Mouse (Mus musculus): ENCODE measurements around the gene Ascc1. TPM values are rescaled to one million over a fixed set of nuclear protein-coding genes. Genes with fewer than 3 reads are reported as not detected.

Gene Ascc1
- polyA plus RNA-seq, 1 experiment = 31.5 TPM

DNA sequence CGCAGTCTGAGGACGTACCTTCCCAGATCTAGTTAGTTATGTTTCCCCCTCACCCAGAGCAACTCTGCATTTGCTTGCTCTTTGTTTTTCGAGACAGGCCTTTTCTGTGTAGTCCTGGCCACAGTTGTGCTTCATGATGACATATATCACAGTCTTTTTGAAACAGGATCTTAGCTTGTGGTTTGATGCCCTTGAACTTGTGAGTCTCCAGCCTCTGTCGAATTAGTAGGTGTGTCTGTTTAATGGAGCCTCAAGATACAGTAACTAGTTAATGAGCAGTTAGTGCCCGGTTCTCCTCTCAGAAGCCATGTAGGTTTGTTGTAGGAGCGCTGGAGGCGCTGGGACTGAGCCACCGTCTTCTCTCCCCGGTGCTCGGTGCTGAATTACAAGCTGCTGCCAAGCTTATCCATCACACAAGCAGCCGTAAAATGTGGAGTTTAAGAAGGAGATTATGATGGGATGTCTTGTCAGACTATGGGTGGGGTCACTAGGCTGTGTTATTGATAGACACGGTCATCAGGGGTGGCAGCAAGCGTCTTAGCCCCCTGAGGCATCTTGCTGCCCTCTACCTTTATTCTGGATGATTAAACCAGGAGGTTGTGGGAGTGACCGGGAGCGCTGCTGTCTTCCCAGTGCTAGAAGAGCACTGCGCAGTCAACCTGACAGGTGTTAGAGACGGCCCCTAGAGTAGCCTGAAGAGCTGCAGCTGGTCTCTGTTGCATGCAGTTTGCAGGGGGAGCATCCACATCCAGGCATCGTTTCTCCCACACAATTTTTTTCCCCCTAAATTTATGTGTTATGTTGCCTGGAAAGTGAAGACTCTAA is 75.3 kb downstream of the Ascc1 start:
- no peak for DNase-seq (ENCODE audit: low read depth)

DNA sequence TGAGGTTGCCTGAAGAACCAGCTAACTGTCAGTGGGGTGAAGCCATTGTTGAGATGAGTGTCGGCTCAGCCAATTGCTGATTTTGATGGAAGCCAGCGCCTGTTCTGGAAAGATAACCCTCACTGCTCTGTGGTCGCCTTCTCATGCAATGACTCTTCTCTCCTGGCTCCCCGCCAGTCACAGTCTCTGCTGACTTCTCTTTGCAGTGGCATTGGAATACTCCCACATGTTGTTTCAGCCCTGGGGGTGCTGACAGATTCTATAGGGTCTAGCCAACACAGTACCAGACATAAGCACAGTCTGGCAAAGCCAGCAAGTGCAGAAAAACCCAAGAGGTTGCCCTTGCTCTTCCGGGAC is 75.9 kb downstream of the Ascc1 start:
- DNase-seq (ENCODE audit: low read depth) = peak; percentile 47

DNA sequence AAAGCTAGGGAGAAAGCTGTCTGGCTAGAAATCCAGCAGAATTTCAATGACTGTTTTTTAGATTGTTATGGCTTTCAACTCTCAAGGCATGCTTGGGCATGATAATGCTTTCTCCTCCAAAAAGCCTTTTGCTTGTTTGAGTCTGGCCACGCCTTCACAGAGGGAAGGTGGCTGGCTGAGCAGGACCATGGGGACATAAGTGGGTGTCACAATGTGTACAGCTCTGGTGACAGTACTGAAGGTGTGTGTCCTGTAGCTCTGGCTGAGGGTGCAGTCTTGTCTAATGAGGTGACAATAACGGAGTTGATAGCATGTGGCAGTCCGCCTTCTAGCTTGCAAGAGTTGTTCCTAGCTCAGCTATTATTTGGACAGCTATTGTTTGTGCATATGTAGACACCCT is 77.6 kb downstream of the Ascc1 start:
- peak; percentile 56 for DNase-seq (ENCODE audit: low read depth)

DNA sequence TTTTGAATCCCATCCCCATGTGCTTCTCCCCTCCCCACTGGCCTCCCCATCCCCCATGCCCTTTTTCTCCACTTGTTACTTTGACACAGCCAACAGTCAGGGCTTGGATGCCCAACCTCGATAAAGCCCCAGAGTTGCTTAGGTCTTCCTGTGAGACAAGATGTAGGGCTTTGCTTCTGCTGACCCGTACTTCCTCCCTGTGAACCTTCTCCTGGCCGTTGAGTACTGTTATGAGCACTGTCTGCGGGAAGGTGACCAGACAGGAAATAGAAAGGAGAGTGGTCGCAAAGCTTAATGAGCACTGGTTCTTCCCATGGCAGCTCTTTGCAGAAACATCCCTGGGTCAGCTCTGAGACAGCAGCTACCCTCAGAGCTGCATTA is 78.0 kb downstream of the Ascc1 start:
- peak; percentile 20 for DNase-seq (ENCODE audit: low read depth)

DNA sequence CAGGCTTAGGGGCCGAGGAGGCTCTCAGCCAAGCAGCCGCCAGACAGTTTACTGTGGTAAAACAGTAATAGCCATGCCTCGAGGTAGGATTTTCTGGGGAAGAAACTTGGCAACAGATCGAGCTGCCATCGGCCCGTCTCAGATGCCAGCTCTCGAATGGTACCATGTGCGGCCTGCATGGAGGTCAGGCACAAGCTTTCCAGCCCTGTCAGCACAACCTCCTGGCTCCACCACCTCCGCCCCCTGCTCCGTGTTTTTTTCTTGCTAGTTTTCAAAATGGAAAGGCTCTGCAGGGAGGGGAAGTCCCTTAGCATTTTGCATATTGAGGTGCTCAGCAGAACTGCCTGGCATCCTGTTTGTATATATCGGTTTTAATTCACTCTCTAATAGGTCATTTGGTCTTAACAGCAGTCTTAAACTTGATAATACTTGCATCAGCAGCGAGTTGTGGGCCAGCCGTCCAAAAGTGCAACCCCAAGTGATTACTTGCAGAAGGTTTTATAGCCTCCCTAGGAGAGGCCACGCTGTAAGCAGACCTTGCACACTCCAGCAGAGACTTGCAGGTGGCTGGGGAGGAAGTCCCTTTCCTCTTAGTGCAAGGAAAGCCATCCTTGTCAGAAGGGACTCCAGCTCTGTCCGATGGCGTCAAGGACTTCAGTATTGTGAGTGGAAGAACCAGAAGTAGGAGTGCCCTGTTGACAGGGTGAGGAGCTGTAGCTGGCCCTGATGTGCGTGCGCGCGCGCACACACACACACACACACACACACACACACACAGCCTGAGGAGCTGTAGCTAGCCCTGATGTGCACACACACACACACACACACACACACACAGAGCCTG is 78.6 kb downstream of the Ascc1 start:
- DNase-seq (ENCODE audit: low read depth) = peak; percentile 20

DNA sequence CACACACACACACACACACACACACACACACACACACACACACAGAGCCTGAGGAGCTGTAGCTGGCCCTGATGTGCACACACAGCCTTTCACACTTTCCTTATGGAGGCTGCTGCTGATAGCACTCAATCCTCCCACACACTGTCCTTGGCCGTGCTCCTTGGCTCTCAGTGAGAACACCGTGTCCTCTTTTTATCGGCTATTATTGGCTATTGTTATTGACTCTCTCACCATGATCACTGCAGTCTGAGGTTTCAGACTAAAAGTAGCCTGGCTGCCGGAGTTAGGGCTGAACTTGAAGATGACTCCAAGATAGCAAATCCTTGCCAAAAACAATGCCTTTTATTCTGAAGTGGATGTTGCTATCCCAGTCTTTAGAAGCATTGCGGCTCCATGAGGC is 79.3 kb downstream of the Ascc1 start:
- DNase-seq (ENCODE audit: low read depth) = peak; percentile 94

DNA sequence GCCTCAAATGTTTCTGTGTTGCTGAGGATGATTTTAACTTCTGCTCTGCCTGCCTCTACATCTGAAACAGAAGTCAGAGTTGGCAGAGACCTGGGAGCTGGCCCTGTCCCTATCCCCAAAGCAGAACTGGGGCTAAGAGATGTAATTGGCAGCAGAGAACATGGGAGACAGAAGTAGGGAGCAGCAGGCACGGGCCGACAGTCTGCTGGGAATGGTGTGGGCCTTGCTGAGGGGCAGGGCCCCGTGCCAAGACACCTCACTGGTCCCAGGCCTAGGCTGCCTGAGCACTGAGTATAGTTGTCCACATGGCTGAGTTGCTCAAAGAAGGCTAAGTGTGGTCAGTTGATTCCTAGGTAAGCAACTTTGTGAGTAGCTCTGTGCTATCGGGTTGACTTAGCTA is 81.5 kb downstream of the Ascc1 start:
- no peak for DNase-seq (ENCODE audit: low read depth)

DNA sequence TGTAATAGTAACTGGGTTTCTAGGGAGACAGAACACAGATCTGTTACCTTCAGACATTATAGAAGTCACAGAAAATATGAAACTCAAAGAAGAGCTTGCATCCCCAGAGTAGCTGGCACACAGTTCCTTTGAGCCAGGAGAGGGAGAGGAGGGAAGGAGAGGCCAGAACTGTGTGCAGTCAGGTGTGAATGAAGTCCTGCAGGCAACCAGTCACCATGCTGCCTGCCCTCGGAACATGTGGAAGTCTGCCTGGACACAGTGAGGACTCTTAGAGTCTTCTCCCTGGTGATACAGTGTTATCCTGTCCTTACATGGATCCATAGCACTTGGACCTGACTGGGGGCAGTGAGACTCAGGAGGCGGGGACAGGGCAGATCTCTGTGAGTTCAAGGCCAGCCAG is 89.7 kb downstream of the Ascc1 start:
- no peak for DNase-seq (ENCODE audit: low read depth)

DNA sequence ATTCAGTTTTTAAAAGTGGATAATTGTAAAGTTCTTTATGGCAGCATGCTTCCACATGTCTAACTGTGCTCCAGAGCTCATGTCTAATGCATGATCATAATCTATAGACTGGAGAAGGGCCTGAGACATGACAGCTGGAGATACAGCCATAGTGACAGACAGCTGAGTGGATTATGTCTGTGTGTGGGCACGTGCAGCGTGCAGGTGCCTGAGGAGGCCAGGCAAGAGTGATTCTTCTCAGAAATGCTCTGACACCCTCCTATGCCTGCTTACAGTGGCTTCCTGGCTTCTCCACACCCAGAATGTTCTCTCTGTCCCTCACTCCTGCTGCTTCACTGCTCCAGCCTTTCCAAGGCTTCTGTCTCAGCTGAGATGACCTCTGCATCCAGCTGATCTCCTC is 91.1 kb downstream of the Ascc1 start:
- DNase-seq (ENCODE audit: low read depth) = no peak

DNA sequence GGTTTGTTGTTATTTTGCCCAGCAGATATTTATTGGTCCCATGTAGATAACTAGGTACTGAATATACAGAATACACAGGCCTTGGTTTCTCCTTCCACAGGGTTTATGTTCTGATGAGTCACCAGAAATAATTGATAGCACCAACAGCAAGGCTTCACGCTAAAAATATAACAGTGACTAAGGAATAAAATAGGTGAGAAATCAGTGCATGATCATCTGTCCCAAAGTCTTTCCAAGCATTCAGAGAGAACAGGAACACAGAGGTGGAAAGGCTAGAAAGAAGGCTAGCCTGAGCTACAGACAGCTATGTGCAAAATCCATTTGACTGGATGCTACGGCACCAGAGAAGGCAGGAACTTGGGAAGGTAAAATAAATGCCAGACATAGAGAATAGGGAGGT is 93.0 kb downstream of the Ascc1 start:
- DNase-seq (ENCODE audit: low read depth) = no peak

DNA sequence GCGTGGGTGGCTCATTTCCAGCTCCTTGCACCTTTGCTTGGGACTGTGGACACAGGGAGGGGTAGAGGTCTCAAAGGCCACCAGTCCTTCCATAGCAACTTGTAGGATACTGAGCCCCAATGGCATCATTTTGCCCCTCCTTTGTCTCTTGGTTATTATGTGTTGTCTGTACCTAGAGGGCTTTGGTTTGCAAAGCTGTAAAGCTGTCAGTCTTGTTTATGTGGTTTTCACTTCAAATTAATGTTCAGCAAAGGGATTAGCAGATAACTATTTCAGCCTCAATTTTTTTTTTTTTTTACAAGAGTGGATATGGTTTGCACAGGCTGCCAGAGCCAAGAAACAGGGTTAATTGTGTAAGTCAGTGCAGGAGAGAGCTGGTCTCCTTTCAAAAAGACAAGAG is 93.7 kb downstream of the Ascc1 start:
- DNase-seq (ENCODE audit: low read depth) = no peak

DNA sequence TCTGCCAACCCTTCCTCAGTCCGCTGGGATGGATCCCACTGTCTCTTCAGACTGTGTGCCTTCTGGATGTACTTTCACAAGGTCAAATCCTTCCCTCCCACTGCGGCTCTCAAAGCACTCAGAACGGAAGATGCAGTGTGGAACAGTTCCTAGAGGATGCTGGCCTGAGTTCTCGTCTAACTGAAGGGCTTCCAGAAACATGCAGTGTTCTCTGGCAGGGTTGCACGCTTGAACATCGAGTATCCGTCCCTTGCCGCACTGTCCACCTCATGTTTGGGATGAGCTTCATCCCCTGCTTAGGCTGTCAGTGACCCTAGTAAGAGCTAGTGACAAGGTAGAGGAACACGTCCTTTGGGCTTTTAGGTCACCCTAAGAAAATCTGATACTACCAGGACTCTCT is 94.5 kb downstream of the Ascc1 start:
- DNase-seq (ENCODE audit: low read depth) = no peak

DNA sequence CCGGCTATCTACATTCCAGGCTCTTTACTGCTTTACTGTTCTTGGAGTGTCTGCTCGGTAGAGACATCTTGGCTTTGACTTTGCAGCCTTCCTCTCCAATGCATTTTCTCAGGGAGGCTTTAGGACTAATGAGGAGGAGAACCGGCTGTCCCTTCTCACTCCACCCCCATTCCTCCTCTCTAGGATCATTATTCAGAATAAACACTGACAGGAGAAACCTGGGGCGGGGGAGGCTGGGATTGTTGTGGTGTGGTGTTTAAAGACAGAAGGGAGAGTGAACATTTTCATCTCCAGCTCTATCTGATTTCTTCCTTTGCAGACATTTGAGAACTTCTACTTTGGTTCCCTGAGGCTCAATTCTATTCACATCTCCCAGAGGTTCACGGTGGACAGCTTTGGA is 95.2 kb downstream of the Ascc1 start:
- no peak for DNase-seq (ENCODE audit: low read depth)

DNA sequence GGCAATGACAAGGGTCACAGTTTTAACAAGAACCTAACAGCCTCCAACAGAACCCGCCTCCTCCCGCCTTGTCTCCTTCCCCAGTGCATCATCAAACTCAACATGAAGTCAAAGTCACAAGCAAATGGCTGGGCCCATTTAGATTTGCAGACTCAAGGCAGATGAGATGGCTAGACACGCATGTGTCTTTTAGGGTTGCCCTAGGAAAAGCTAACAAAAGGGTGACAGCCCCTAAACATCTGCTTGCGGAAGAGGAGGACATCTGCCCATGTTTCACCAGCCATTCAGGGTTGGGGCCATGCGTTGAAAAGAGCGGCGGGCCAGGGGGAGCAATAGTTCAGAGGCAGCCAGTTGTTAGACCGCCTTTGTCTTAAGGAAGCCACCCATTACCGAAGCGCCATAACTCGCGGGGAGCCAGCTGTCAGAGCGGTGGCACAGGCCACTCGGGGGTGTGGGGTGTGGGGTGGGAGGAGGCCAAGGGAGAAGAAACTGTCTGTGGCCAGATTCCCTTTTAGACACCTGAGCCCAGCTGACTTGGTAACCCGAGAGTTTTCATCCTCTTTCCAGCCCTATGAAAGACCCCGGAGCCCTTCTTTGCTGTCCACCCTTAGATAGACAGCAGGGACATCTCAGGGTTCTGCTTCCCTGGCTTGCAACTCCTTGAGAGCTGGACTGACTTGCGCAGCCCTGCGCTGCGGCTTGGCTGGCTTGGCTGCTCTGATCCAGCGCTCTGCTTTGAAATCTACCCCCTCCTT is 103.0 kb downstream of the Ascc1 start:
- no peak for DNase-seq (ENCODE audit: low read depth)

DNA sequence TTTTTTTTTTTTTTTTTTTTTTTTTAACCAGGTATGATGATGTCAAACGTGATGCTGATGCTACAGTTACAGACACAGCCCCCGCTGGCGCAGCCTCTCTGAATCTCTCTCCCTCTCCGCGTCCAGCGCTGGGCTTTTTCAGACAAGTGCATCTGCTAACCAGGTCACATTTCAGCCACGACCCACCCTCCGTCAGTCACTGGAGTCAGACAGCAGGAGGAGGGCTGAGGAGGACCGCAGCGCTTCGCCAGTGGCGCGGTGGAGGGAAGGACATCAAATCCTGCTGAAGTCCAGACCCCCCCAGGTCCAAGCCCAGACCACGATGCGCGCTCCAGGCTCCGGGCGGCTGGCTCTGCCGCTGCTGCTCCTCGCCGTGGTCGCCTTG is 103.5 kb downstream of the Ascc1 start, which contains the start of gene Spock2:
TSS of gene Spock2 (plus strand) at position 74 of the 385 bp plus-strand sequence.
- no peak for DNase-seq (ENCODE audit: low read depth)

DNA sequence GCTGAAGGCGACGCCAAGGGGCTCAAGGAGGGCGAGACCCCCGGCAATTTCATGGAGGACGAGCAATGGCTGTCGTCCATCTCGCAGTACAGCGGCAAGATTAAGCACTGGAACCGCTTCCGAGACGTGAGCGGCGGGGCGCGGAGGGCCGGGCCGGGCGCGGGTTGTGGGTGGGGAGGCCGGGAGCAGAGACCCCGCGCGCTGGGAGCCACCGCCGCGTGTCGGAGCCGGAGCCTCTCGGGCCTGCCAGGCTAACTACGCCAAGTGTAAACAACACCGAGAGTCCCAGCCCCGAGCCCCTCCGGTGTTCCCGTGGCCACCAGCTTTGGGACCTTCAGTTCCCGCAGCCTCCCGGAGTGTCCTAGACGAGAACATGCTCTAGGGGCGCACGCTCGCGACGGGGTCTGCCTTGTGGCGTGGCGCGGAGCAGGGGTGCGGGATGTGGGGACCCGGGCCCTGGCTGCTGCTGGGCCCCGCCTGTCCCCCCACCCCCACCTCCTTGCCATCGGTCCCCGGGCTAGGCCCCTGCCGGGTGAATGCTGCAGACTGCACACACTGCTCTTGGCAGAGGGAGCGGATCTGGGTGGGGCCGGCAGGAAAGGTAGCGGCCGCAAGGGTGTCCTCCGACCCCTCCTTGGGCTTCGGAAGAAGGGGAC is 104.1 kb downstream of the Ascc1 start:
- DNase-seq (ENCODE audit: low read depth) = no peak

DNA sequence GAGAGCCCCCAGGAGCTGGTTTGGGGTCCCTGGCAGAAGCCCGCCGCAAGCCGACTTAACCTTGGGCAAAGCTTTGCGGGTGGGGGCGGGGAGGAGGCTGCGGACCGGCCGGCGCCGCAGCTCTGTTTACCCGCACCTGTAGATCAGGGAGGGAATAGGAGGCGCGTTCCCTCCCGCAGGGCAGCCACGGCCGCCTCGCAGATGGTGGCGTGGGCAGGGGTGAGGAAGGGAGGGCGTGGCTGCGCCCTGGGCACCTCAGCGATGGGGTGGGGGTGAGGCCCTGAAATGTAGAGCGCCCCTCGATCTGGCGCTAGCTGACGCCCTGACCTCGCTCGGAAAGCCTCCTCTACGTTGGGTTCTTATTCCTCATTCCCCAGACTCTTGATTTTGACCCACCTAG is 104.8 kb downstream of the Ascc1 start:
- no peak for DNase-seq (ENCODE audit: low read depth)

DNA sequence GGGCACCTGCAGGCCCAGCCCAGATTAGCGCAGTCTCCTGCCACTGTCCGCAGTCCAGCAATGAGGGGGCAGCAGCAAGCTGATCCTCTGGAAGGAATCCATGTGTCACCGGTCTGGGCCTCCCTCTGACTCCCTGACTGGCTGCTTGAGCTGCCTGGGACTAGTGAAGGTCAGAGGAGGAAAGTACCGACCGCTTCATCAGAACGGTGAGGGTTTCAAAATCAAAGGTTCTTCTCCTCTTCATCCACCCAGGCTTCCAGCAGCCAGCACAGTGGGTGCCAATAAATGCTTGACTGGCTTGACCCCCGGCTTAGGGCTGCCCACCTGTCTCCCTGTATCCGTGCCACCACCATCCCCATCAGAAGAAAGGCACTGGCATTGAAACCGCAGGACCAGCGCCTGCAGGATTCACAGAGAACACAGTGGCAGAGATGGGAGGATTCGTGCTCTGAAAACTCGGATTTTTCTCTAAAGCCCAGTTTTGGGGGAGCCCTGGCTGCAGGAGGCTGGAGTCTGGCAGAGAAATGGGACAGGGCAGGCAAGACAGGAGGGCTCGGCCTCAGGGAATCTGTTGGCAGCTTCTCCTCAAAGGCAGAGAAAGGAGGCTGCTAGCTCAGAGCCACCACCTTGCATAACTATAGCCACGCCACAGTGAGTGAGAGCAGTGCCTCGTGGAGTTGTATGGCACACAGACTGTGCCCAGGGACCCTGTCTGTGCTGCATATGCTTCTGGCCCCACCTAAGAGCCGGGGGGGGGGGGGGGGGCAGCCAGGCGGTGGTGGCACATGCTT is 105.9 kb downstream of the Ascc1 start:
- DNase-seq (ENCODE audit: low read depth) = no peak

DNA sequence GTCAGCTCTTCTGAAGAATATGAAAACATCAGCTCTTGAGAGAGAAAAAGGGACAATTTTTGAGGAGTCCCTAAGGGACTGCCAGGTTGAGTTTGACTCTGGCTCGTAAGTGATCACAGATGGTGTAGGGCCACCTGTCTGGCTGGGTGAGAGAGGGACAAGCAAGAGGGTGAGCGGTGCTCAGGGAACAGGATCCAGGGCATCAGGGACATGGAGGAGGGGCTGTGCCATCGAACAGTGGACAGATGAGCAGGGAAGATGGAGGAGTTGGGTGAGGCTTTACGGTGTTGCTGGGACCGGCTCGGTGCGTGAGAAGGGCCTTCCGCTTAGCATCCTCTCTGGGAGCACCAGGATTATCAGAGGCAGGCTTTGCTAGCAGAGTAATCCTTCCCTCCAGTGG is 106.7 kb downstream of the Ascc1 start:
- no peak for DNase-seq (ENCODE audit: low read depth)

DNA sequence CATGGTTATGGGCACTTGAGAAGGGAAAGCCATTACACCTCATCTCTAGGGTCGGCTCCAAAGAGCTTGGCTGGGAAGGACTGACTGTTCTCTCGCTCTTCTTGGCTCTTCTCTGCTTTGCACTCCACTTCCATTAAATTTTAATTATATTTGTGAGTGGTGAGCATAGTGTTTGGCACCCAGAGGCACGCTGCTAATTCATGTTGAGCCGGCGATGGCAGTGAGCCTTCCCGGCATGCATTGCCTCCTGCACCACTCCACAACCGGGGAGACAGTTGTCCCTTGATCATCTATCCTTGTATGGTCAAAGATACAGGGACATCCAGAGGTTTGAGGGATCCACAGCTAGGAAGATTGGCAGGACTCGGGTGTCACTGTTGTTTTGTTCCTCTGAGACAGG is 107.4 kb downstream of the Ascc1 start:
- DNase-seq (ENCODE audit: low read depth) = no peak

DNA sequence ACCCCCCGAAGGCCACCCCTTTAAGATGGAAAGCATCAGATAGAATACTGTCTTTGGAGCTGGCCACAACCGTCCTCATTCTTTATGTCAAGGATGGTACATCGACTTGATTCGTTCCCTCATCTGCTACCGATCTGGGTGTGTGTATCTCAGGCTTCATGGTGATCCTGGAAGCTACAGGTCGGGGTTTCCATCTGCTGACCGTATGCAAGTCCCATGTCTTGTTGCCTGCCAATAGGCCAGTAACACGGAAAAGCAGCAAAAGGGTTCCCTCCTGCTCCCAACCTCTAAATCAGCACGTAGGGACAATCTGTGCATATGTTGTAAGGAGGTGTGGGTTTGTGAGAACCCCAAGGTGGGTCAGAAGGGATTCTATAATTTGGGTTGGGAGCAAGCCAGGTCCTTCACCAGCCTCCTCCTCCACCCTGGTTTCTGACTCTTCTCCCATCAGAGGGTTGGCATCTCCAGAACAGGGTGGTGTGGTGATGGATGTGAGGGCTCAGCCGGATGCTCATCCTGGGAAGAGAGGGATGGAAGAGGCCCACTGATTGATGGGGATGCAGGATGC is 108.4 kb downstream of the Ascc1 start:
- no peak for DNase-seq (ENCODE audit: low read depth)

Measured in gonadal fat pad, adult 2 months (tissue).